ENCODE assay signal across 8 mouse cellular contexts in the genomic region with DNA sequence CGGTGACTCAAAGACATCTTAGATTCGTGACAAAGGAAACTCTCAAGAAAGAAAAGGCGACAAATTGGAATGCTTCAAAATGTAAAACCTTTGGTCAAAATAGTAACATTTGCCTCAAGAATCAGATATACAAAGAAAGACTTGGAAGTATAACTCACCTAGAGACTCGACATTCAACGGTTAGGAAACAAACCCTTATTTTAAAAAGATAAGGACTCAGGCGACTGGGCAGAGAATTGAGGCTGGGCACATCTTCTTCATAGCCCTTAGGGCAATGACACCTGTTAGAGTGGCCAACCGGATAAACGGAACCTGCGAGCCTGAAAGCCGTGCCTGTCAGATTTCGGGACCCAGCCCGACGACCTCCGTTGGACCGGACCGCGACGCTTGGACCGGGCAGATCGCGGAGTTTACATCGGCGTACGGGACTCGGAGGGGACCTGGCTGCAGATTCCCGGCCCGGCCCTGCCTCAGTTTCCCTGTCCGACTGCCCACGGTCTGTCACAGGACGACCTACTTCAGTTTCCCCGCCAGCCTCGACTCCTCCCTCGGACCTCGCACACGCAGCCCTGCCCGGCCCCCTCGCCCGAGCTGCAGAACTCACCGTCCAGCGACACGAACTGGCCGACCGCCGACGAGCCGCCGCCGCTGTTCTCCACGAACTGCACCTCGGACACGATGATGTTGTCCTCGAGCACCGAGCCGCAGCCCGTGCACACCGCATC. TPM values are rescaled to one million over a fixed set of nuclear protein-coding genes. Genes with fewer than 3 reads are reported as not detected.
DNase-seq lines count a peak whose midpoint lies in the region; ATAC-seq and TF ChIP-seq lines count a peak whose summit lies in the region.

No protein-coding gene starts in this region.

- no peak for DNase-seq in heart, adult 2 months
- DNase-seq in heart, adult 11 months = no peak
- peak; percentile 50 for DNase-seq in 3T3-L1 (ENCODE audit: low read depth, low spot score)
- DNase-seq in embryonic facial prominence, embryonic 10.5 days (ENCODE audit: low spot score) = no peak
- peak; percentile 42 for DNase-seq in induced T-regulatory cell, adult 2 months (ENCODE audit: low read depth)
- DNase-seq in gastrocnemius, postnatal 25 days = no peak
- no peak for DNase-seq in Muller cell, postnatal 12 days (ENCODE audit: inconsistent ontology term)

- no peak for TF ChIP-seq CTCF in heart, adult 2 months (IDR thresholded peaks at IDR 0.05)

- 1% methylated on average over 56 of the region's 56 CpGs for WGBS in heart, adult 2 months
- 2% methylated on average over 56 of the region's 56 CpGs for WGBS in embryonic facial prominence, embryonic 10.5 days
- 1% methylated on average over 56 of the region's 56 CpGs for WGBS in midbrain, embryonic 16.5 days

- no peak for TF ChIP-seq POLR2A in heart, adult 2 months (IDR thresholded peaks at IDR 0.05; ENCODE audit: insufficient read depth, low read depth, low read length)

- H3K9me3 ChIP-seq in embryonic facial prominence, embryonic 10.5 days = no peaks in the 10 kb centered on the region
- no peaks in the 10 kb centered on the region for H3K9me3 ChIP-seq in midbrain, embryonic 16.5 days (replicated peaks; ENCODE audit: control insufficient read depth, low read length, poor library complexity, severe bottlenecking)

- no peaks in the 10 kb centered on the region for H3K27me3 ChIP-seq in heart, adult 2 months (ENCODE audit: control insufficient read depth, insufficient read depth, low read length)
- no peaks in the 10 kb centered on the region for H3K27me3 ChIP-seq in embryonic facial prominence, embryonic 10.5 days (replicated peaks; ENCODE audit: low read depth, poor library complexity, severe bottlenecking)
- H3K27me3 ChIP-seq in midbrain, embryonic 16.5 days (ENCODE audit: control insufficient read depth, insufficient read depth, low read depth, low read length) = no peaks in the 10 kb centered on the region

- H3K27ac ChIP-seq in heart, adult 2 months = peak overlapping the region; percentile 90
- peak overlapping the region; percentile 96 for H3K27ac ChIP-seq in embryonic facial prominence, embryonic 10.5 days (replicated peaks)
- peak overlapping the region; percentile 94 for H3K27ac ChIP-seq in midbrain, embryonic 16.5 days (ENCODE audit: low read length)

- peak overlapping the region; percentile 99 for H3K9ac ChIP-seq in heart, adult 2 months (ENCODE audit: low read depth, low read length)
- peak overlapping the region; percentile 96 for H3K9ac ChIP-seq in midbrain, embryonic 16.5 days (ENCODE audit: low read depth, low read length)

- no peak for TF ChIP-seq EP300 in heart, adult 2 months (IDR thresholded peaks at IDR 0.05; ENCODE audit: insufficient read depth, low read depth, low read length)

- no peaks in the 10 kb centered on the region for H3K36me3 ChIP-seq in heart, adult 2 months (ENCODE audit: control insufficient read depth, insufficient read depth, low read length)
- peaks cover 33% of the 10 kb centered on the region for H3K36me3 ChIP-seq in embryonic facial prominence, embryonic 10.5 days (replicated peaks)
- H3K36me3 ChIP-seq in midbrain, embryonic 16.5 days (ENCODE audit: control insufficient read depth, insufficient read depth, low read length) = no peaks in the 10 kb centered on the region

- H3K4me1 ChIP-seq in heart, adult 2 months (ENCODE audit: control insufficient read depth, insufficient read depth, low read length) = peaks cover 5% of the 10 kb centered on the region
- H3K4me1 ChIP-seq in embryonic facial prominence, embryonic 10.5 days = peaks cover 36% of the 10 kb centered on the region
- peaks cover 19% of the 10 kb centered on the region for H3K4me1 ChIP-seq in midbrain, embryonic 16.5 days (ENCODE audit: control insufficient read depth, insufficient read depth, low read length)

- no peak; the same call in 1 of the 2 replicates for ATAC-seq in midbrain, embryonic 16.5 days

- peak overlapping the region; percentile 91 for H3K4me2 ChIP-seq in midbrain, embryonic 16.5 days (ENCODE audit: low read length)

- intact Hi-C loops in heart, adult 2 months (cut with DNase I) = loop anchor here (2.0 kb wide), 2 partner anchors 23 to 143 kb away; a partner anchor contains a TSS

- peaks cover 12% of the 10 kb centered on the region for H3K79me2 ChIP-seq in heart, adult 2 months (replicated peaks; ENCODE audit: control insufficient read depth, insufficient read depth, low read length)

- H3K4me3 ChIP-seq in heart, adult 2 months = peak overlapping the region; percentile 80
- H3K4me3 ChIP-seq in embryonic facial prominence, embryonic 10.5 days = peak overlapping the region; percentile 88
- H3K4me3 ChIP-seq in midbrain, embryonic 16.5 days (ENCODE audit: low read depth, low read length) = peak overlapping the region; percentile 90

RNA-seq across cellular contexts. Expression of a gene that starts 0.8 kb away (rescaled TPM):
- total RNA-seq in heart, adult 2 months (2021) = 10 to 100 TPM; 22.3 to 25.1 TPM
- 22.4 and 29.3 TPM in 2 replicates for polyA plus RNA-seq in heart, adult 2 months (2012; rRNA removed)
- 59.8 and 60.9 TPM in 2 replicates for polyA plus RNA-seq in embryonic facial prominence, embryonic 10.5 days (2016; fragmentation: Nextera tagmentation; extraction: Ambion mirVana)
- polyA plus RNA-seq in midbrain, embryonic 16.5 days (2015; fragmentation: Nextera tagmentation; extraction: Ambion mirVana) = 44.2 and 46.5 TPM in 2 replicates
- total RNA-seq in gastrocnemius, postnatal 25 days (2021) = 10 to 100 TPM; 19.3 to 19.4 TPM

RNA-seq across cellular contexts. Expression of a gene that starts 14.6 kb away (rescaled TPM):
- total RNA-seq in heart, adult 2 months (2021) = 10 to 100 TPM; 34.9 to 37.5 TPM
- polyA plus RNA-seq in heart, adult 2 months (2012; rRNA removed) = 34.8 and 37.4 TPM in 2 replicates
- 13.7 and 14.3 TPM in 2 replicates for polyA plus RNA-seq in embryonic facial prominence, embryonic 10.5 days (2016; fragmentation: Nextera tagmentation; extraction: Ambion mirVana)
- 27.6 and 32.3 TPM in 2 replicates for polyA plus RNA-seq in midbrain, embryonic 16.5 days (2015; fragmentation: Nextera tagmentation; extraction: Ambion mirVana)
- 10 to 100 TPM; 34.7 to 38.5 TPM for total RNA-seq in gastrocnemius, postnatal 25 days (2021)

RNA-seq across cellular contexts. Expression of a gene that starts 23.4 kb away (rescaled TPM):
- total RNA-seq in heart, adult 2 months (2021) = 10 to 100 TPM; 21.8 to 24.3 TPM
- 26.7 and 27.4 TPM in 2 replicates for polyA plus RNA-seq in heart, adult 2 months (2012; rRNA removed)
- polyA plus RNA-seq in embryonic facial prominence, embryonic 10.5 days (2016; fragmentation: Nextera tagmentation; extraction: Ambion mirVana) = 22.3 and 23.0 TPM in 2 replicates
- polyA plus RNA-seq in midbrain, embryonic 16.5 days (2015; fragmentation: Nextera tagmentation; extraction: Ambion mirVana) = 55.5 and 58.8 TPM in 2 replicates
- 10 to 100 TPM; 12.6 to 13.1 TPM for total RNA-seq in gastrocnemius, postnatal 25 days (2021)

RNA-seq across cellular contexts. Expression of a gene that starts 57.8 kb away (rescaled TPM):
- total RNA-seq in heart, adult 2 months (2021) = 1 to 10 TPM; 5.7 to 8.6 TPM
- 11.4 and 14.8 TPM in 2 replicates for polyA plus RNA-seq in heart, adult 2 months (2012; rRNA removed)
- polyA plus RNA-seq in embryonic facial prominence, embryonic 10.5 days (2016; fragmentation: Nextera tagmentation; extraction: Ambion mirVana) = 78.1 and 83.8 TPM in 2 replicates
- 48.0 and 53.1 TPM in 2 replicates for polyA plus RNA-seq in midbrain, embryonic 16.5 days (2015; fragmentation: Nextera tagmentation; extraction: Ambion mirVana)
- total RNA-seq in gastrocnemius, postnatal 25 days (2021) = 1 to 10 TPM; 8.7 to 9.1 TPM

Comparison
In these comparisons a context has a peak if more than half of its experiments do, and no peak if none do; other contexts are left out.
1. DNase-seq: peak in 3T3-L1 (single experiment) and induced T-regulatory cell, adult 2 months (single experiment); none in heart, adult 2 months (0 of 2), heart, adult 11 months (single experiment), embryonic facial prominence, embryonic 10.5 days (single experiment), gastrocnemius, postnatal 25 days (single experiment) and Muller cell, postnatal 12 days (single experiment).
2. Peak in every context shown above with its lines, with median percentiles within 50 percentile points of each other: H3K27ac ChIP-seq and H3K4me3 ChIP-seq.